Mouse (Mus musculus): ENCODE measurements around the gene Cep104. TPM values are rescaled to one million over a fixed set of nuclear protein-coding genes. Genes with fewer than 3 reads are reported as not detected.

Gene Cep104
- polyA plus RNA-seq (2015; fragmentation: Nextera tagmentation; extraction: Ambion mirVana): 3.8 and 4.0 TPM in 2 replicates

DNA sequence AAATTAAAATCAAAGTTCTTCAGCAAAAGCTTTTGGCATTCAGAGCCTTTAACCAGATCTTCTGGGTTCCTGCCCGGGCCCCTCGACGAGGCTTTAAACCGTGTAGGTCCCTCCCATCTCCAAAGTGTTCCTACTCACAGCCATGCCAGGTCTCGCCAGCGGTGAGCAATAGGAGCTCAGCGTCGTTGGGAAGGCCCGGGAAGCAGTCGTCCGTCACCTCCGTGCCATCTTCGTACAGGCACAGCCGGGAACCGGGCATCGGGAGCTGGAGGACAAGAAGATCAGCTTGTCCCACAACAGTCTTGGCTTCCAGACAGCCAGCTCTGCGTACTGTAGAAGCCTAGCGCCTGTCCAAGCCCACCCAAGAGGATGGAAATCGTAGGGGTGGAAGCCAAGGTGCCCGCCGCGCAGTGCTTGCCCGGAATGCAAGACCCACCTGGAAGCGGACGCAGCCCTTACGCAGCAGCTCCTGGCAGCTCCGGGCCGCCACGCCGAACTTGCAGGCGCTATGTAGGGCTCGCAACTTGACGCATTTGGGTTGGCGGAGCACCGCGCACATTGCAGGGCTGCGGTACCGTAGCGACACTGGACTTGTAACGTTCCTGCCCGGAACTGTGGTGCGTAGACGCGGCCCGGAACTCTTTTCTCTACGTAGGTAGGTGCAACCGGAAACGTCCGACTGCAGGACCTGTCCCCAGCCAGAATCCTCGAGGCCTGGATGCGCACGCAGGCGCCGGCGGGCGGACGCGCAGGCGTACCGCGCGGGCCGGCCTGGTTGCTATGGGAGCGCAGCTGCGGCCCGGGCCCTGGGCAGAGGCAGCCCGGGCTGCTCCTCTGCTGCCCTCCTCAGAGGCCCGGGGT, at the start of gene Cep104, which contains the start of gene Dffb:
Gene Cep104 (plus strand): TSS at position 764 of the 861 bp plus-strand sequence.
Gene Dffb (minus strand): TSS at position 696 of the 861 bp plus-strand sequence.
- Histone ChIP-seq H3K27ac (ENCODE audit: low read depth, low read length) (peak within 1 kb of the TSS; percentile 73), H3K9ac (ENCODE audit: low read depth, low read length) (peak within 1 kb of the TSS; percentile 93), H3K36me3 (ENCODE audit: control insufficient read depth, insufficient read depth) (peaks cover 25% of the 10 kb centered on the region), H3K4me2 (replicated peaks; ENCODE audit: low read depth) (peak within 1 kb of the TSS; percentile 90), H3K27me3 (replicated peaks; ENCODE audit: control insufficient read depth, insufficient read depth, low read length) (no peaks in the 10 kb centered on the region), H3K4me3 (ENCODE audit: low read depth, low read length) (peak within 1 kb of the TSS; percentile 92), H3K4me1 (replicated peaks; ENCODE audit: control insufficient read depth, insufficient read depth, low read length) (peaks cover 6% of the 10 kb centered on the region; the same call in 1 of the 2 replicates), H3K9me3 (ENCODE audit: control insufficient read depth) (no peaks in the 10 kb centered on the region)
- WGBS: under 1% methylated on average over 68 of the region's 68 CpGs
- no peak; the same call in 1 of the 2 replicates for TF ChIP-seq CTCF (IDR thresholded peaks at IDR 0.05; ENCODE audit: low read depth)
- peak; percentile 94 for ATAC-seq

DNA sequence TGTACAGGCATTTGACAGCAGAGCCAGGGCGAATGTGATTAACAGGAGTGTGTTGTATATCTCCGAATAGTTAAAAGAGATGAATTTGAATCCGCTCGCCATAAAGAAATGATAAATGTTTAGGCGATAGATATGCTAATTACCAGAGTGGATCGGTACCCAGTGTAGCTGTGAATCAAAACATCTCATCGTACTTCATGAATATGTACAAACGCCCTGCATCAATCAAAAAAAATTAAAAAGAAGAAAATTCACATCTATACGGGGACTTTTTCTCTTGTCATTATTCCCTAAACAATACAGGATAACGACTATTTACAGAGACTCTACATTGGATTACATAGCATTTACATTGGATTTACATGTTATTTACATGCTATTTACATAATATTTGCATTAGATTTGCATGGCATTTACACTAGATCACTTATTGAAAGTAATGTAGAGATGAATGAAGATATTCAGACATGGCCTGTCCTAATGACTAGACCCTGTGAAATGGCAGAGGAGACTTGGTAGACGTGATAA, 46.2 kb upstream of the Cep104 start:
- Histone ChIP-seq H3K4me1 (replicated peaks; ENCODE audit: control insufficient read depth, insufficient read depth, low read length) (no peaks in the 10 kb centered on the region), H3K9me3 (ENCODE audit: control insufficient read depth) (no peaks in the 10 kb centered on the region), H3K36me3 (ENCODE audit: control insufficient read depth, insufficient read depth) (no peaks in the 10 kb centered on the region), H3K27me3 (replicated peaks; ENCODE audit: control insufficient read depth, insufficient read depth, low read length) (no peaks in the 10 kb centered on the region), H3K27ac (ENCODE audit: low read depth, low read length) (no peak overlapping the region), H3K4me3 (ENCODE audit: low read depth, low read length) (no peak overlapping the region), H3K4me2 (replicated peaks; ENCODE audit: low read depth) (no peak overlapping the region), H3K9ac (ENCODE audit: low read depth, low read length) (no peak overlapping the region)
- WGBS: 84% methylated on average over 11 of the region's 11 CpGs
- no peak for TF ChIP-seq CTCF (IDR thresholded peaks at IDR 0.05; ENCODE audit: low read depth)
- no peak for ATAC-seq

DNA sequence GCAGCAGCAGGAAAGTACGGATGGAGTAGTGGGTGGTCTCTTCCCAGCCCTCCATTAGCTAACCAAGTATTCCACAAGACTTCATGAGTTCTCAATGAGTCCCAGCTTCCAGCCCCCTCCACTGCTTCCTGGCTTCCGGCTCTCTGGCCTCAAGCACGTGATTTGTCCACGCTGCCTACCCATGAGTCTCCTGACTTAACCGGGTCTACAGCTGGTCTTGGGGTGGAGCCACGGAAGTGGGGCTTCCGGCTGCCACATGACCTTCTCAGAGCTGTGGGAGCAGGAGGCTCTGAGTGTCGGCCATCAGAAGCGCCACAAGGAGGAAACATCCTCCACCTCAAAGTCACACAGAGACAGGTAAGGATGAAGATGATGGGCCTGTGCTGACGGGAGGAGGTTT, 45.6 kb upstream of the Cep104 start:
- no peak overlapping the region for H3K4me2 ChIP-seq (replicated peaks; ENCODE audit: low read depth)
- no peak for TF ChIP-seq CTCF (IDR thresholded peaks at IDR 0.05; ENCODE audit: low read depth)
- 61% methylated on average over 10 of the region's 10 CpGs for WGBS
- H3K4me1 ChIP-seq (replicated peaks; ENCODE audit: control insufficient read depth, insufficient read depth, low read length): no peaks in the 10 kb centered on the region
- no peak for ATAC-seq
- H3K27me3 ChIP-seq (replicated peaks; ENCODE audit: control insufficient read depth, insufficient read depth, low read length): no peaks in the 10 kb centered on the region
- no peaks in the 10 kb centered on the region for H3K36me3 ChIP-seq (ENCODE audit: control insufficient read depth, insufficient read depth)
- H3K4me3 ChIP-seq (ENCODE audit: low read depth, low read length): no peak overlapping the region
- no peak overlapping the region for H3K27ac ChIP-seq (ENCODE audit: low read depth, low read length)
- no peak overlapping the region for H3K9ac ChIP-seq (ENCODE audit: low read depth, low read length)
- no peaks in the 10 kb centered on the region for H3K9me3 ChIP-seq (ENCODE audit: control insufficient read depth)

DNA sequence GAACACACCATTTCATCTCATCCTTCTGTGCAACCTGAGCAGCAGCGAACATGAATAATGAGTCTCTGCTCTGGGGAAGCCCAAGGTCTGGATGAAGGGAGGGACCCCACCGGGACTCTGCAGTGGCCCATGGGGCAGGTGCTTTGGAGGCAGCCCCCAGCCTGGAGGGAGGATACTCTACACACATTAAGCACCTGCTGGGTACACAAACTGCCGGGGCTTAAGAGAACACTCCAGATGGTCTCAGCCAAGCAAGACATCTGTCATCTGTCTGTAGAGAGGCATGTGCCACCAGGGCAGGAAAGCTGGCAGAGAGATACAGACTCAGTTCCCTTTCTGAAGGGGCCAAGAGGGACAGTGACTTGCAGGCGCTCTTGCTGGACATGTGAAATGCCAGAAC, 45.1 kb upstream of the Cep104 start:
- Histone ChIP-seq H3K4me3 (ENCODE audit: low read depth, low read length) (no peak overlapping the region), H3K9ac (ENCODE audit: low read depth, low read length) (no peak overlapping the region), H3K27me3 (replicated peaks; ENCODE audit: control insufficient read depth, insufficient read depth, low read length) (no peaks in the 10 kb centered on the region), H3K4me1 (replicated peaks; ENCODE audit: control insufficient read depth, insufficient read depth, low read length) (no peaks in the 10 kb centered on the region), H3K9me3 (ENCODE audit: control insufficient read depth) (no peaks in the 10 kb centered on the region), H3K36me3 (ENCODE audit: control insufficient read depth, insufficient read depth) (no peaks in the 10 kb centered on the region), H3K4me2 (replicated peaks; ENCODE audit: low read depth) (no peak overlapping the region), H3K27ac (ENCODE audit: low read depth, low read length) (no peak overlapping the region)
- no peak for ATAC-seq
- TF ChIP-seq CTCF (IDR thresholded peaks at IDR 0.05; ENCODE audit: low read depth): no peak
- 59% methylated on average over 4 of the region's 4 CpGs for WGBS

DNA sequence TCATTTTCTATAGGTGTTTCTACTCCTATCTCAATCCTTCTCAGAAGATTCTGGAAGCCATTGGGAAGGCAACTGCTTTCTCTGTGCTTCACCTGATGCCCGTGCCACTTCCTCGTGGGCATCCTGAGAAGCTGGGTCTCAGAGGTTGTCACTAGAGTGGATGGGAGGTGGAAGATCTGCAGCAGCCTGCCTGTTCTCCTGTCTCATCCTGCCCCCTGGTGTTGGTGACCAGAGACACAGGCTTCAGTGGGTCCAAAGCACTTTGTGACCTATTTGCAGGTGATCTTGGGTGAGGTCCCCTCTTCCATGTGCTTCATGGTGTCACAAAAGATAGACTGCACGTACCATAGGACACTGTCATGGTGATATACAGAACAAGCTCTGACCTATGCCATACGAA, 31.8 kb upstream of the Cep104 start:
- H3K4me3 ChIP-seq (ENCODE audit: low read depth, low read length): no peak overlapping the region
- no peak overlapping the region for H3K9ac ChIP-seq (ENCODE audit: low read depth, low read length)
- H3K4me2 ChIP-seq (replicated peaks; ENCODE audit: low read depth): no peak overlapping the region
- TF ChIP-seq CTCF (IDR thresholded peaks at IDR 0.05; ENCODE audit: low read depth): peak; percentile 87
- ATAC-seq: 0 out of 2 replicates have a peak, but pooled peaks have one; percentile 24
- 54% methylated on average over 4 of the region's 4 CpGs for WGBS
- H3K36me3 ChIP-seq (ENCODE audit: control insufficient read depth, insufficient read depth): no peaks in the 10 kb centered on the region
- no peaks in the 10 kb centered on the region for H3K9me3 ChIP-seq (ENCODE audit: control insufficient read depth)
- no peaks in the 10 kb centered on the region for H3K27me3 ChIP-seq (replicated peaks; ENCODE audit: control insufficient read depth, insufficient read depth, low read length)
- H3K27ac ChIP-seq (ENCODE audit: low read depth, low read length): no peak overlapping the region
- no peaks in the 10 kb centered on the region; the same call in 1 of the 2 replicates for H3K4me1 ChIP-seq (replicated peaks; ENCODE audit: control insufficient read depth, insufficient read depth, low read length)

DNA sequence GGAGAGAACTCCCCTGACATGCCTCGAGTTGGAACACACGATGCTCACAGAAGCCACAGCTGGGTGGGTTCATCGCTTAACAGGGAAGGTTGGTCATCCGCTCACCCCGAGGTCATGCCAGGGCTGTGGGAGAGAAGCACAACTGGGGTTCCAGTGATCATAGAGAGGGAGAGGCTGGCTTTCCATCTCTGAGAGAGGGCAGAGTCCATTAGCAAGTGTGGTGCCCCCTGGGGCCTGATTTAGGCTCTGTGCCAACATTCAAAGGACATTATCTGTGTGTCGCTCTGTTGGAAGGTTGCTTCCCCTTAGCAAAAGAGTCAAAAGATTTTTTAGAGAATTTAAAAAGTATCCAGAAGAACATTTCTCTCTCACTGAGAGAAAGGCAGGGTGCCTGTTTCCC, 30.7 kb upstream of the Cep104 start:
- no peak overlapping the region for H3K4me3 ChIP-seq (ENCODE audit: low read depth, low read length)
- no peak overlapping the region for H3K9ac ChIP-seq (ENCODE audit: low read depth, low read length)
- 27% methylated on average over 6 of the region's 6 CpGs for WGBS
- 0 out of 2 replicates have a peak, but pooled peaks have one; percentile 34 for TF ChIP-seq CTCF (IDR thresholded peaks at IDR 0.05; ENCODE audit: low read depth)
- no peaks in the 10 kb centered on the region for H3K9me3 ChIP-seq (ENCODE audit: control insufficient read depth)
- 0 out of 2 replicates have a peak overlapping the region, but pooled peaks have one; percentile 21 for H3K4me2 ChIP-seq (replicated peaks; ENCODE audit: low read depth)
- peak; percentile 77 for ATAC-seq
- H3K27ac ChIP-seq (ENCODE audit: low read depth, low read length): no peak overlapping the region
- no peaks in the 10 kb centered on the region for H3K36me3 ChIP-seq (ENCODE audit: control insufficient read depth, insufficient read depth)
- no peaks in the 10 kb centered on the region; the same call in 1 of the 2 replicates for H3K4me1 ChIP-seq (replicated peaks; ENCODE audit: control insufficient read depth, insufficient read depth, low read length)
- no peaks in the 10 kb centered on the region for H3K27me3 ChIP-seq (replicated peaks; ENCODE audit: control insufficient read depth, insufficient read depth, low read length)
